Mouse (Mus musculus) hindbrain, embryonic 11.5 days (tissue): Measurements from ENCODE around the gene Gpr179. TPM values are rescaled to one million over a fixed set of nuclear protein-coding genes. Genes with fewer than 3 reads are reported as not detected.

Experiments used
- ATAC-seq: fragments of 200-750 bp; cut with Nextera tagmentation; 2 replicates; pipeline ENCODE4 v1.8.0; 2017; ENCODE audit warnings: mild to moderate bottlenecking, moderate TSS enrichment, moderate library complexity; ENCODE audit not compliant: low FRiP score
- DNase-seq: peaks from one replicate; pipeline ENCODE4 v3.0.0-alpha.2; 2015; ENCODE audit warnings: low spot score
- H3K27ac ChIP-seq: fragments of 300-500 bp; sonication (generic); 2 replicates; pipeline ENCODE4 v1.5.1; 2014; ENCODE audit warnings: mild to moderate bottlenecking, low read depth, low read length
- H3K27me3 ChIP-seq: fragments of 300-500 bp; sonication (generic); 2 replicates; pipeline ENCODE4 v1.6.1; 2014; ENCODE audit warnings: mild to moderate bottlenecking, low read length, moderate library complexity, mixed read lengths; ENCODE audit not compliant: control insufficient read depth, insufficient read depth
- H3K36me3 ChIP-seq: fragments of 300-500 bp; sonication (generic); 2 replicates; pipeline ENCODE4 v1.6.1; 2014; ENCODE audit warnings: mild to moderate bottlenecking, low read length, moderate library complexity, mixed read lengths; ENCODE audit not compliant: control insufficient read depth, insufficient read depth
- H3K4me1 ChIP-seq: fragments of 300-500 bp; sonication (generic); replicated peaks from 2 replicates; pipeline ENCODE4 v1.6.1; 2014; ENCODE audit warnings: low read length, mixed read lengths; ENCODE audit not compliant: control insufficient read depth, insufficient read depth
- H3K4me2 ChIP-seq: fragments of 300-500 bp; sonication (generic); replicated peaks from 2 replicates; pipeline ENCODE4 v1.6.1; 2014; ENCODE audit warnings: mild to moderate bottlenecking, low read depth, low read length
- H3K4me3 ChIP-seq: fragments of 300-500 bp; sonication (generic); 2 replicates; pipeline ENCODE4 v1.5.1; 2014; ENCODE audit warnings: low read depth, low read length
- H3K9ac ChIP-seq: fragments of 300-500 bp; sonication (generic); 2 replicates; pipeline ENCODE4 v1.6.1; 2014; ENCODE audit warnings: low read depth, low read length
- H3K9me3 ChIP-seq: fragments of 300-500 bp; sonication (generic); 2 replicates; pipeline ENCODE4 v1.6.1; 2016; ENCODE audit warnings: low read length; ENCODE audit not compliant: control insufficient read depth
- WGBS: fragments of 180-500 bp; shearing (Covaris S2); extraction: QIAGEN DNeasy Blood & Tissue Kit; methylation state at CpG from one replicate; pipeline ENCODE4 v1.1.7; 2014; 5-methylcytosine and 5-hydroxymethylcytosine counted together
- polyA plus RNA-seq: library from polyadenylated mRNA; unstranded; fragments of >200 nt; fragmentation: Nextera tagmentation; extraction: Ambion mirVana; gene quantifications from 2 replicates; pipeline ENCODE4 v1.2.1, GENCODE M21; 2014

Gene Gpr179
- polyA plus RNA-seq, 1 experiment from 2014 or later: not detected

GRCm38 (mm10) chr11:97383764-97384163 is 31.9 kb upstream of the Gpr179 start:
- Histone ChIP-seq H3K36me3 (peaks cover 3% of the 10 kb centered on the region; the same call in 1 of the 2 replicates), H3K4me1 (no peaks in the 10 kb centered on the region), H3K9ac (no peak overlapping the region), H3K4me3 (no peak overlapping the region), H3K27me3 (no peaks in the 10 kb centered on the region), H3K9me3 (no peaks in the 10 kb centered on the region), H3K27ac (no peak overlapping the region), H3K4me2 (no peak overlapping the region)
- ATAC-seq (no peak), DNase-seq (no peak)
- WGBS: 78% methylated on average over 2 of the region's 2 CpGs

- WGBS: 93% methylated on average over 2 of the region's 2 CpGs
- ATAC-seq: no peak
Observed at GRCm38 (mm10) chr11:97383017-97383416, 31.1 kb upstream of the Gpr179 start.

GRCm38 (mm10) chr11:97380036-97380435 is 28.2 kb upstream of the Gpr179 start:
- Histone ChIP-seq H3K36me3 (peaks cover 5% of the 10 kb centered on the region; the same call in 1 of the 2 replicates), H3K27ac (no peak overlapping the region), H3K9me3 (no peaks in the 10 kb centered on the region), H3K4me2 (no peak overlapping the region), H3K4me3 (no peak overlapping the region), H3K9ac (no peak overlapping the region), H3K27me3 (no peaks in the 10 kb centered on the region), H3K4me1 (no peaks in the 10 kb centered on the region)
- DNase-seq (no peak), ATAC-seq (no peak)
- 86% methylated on average over 3 of the region's 3 CpGs for WGBS

More at GRCm38 (mm10) chr11:97383017-97383416, 31.1 kb upstream of the Gpr179 start:
- no peak overlapping the region for H3K9ac ChIP-seq
- DNase-seq: no peak
- H3K36me3 ChIP-seq: peaks cover 5% of the 10 kb centered on the region; the same call in 1 of the 2 replicates
- no peak overlapping the region for H3K4me2 ChIP-seq
- H3K27me3 ChIP-seq: no peaks in the 10 kb centered on the region
- no peak overlapping the region for H3K4me3 ChIP-seq
- no peaks in the 10 kb centered on the region for H3K4me1 ChIP-seq
- no peaks in the 10 kb centered on the region for H3K9me3 ChIP-seq
- no peak overlapping the region for H3K27ac ChIP-seq

DNA sequence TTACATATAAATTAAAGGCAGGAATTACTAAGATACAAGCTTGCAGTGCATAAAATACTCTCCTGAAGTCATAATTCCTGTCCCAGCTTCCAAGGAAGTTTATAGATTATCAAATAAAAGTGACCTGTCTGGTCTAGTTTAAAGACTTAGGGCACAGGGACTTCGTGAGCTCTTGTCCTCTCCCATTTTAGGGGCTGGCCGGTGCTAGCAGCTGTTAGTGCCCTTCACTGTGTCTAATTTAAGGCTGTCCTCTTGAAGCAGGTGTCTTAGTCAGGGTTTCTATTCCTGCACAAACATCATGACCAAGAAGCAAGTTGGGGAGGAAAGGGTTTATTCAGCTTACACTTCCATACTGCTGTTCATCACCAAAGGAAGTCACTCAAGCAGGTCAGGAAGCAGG is 21.5 kb upstream of the Gpr179 start:
- no peaks in the 10 kb centered on the region for H3K36me3 ChIP-seq
- DNase-seq: no peak

DNA sequence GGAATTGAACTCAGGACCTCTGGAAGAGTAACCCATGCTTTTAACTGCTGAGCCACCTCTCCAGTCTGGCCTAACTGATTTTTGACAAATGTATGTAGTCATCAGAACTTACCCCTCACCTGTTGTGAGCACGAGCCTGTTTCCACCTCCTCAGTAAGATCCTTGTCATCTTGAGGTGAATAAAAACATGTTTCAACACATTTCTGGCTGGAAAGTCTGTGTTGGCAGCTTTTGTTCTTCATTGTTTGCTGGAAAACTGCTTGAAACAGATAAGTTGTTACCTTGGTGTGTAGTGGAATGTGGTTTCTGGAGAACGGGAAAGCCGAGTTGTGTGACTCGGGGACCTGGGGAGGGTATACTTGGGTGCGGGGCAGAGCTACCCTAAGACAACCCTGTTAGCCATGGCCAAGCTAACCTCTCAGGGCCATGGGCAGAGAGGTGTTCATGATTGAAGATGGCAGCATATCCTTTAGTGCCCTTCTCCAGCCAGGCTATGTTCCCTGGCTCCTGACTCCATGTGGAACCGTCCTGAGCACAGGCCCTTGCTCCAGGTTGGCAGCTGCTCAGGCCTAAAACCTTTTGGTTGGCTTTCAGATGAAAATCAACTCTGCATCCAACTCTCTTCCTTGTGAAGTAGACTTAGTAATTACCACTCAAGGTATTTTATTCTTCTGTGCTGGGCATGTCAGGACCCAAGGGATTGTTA is 20.4 kb upstream of the Gpr179 start:
- no peak for ATAC-seq
- Histone ChIP-seq H3K4me2 (no peak overlapping the region), H3K9ac (no peak overlapping the region), H3K27ac (no peak overlapping the region), H3K4me1 (no peaks in the 10 kb centered on the region), H3K4me3 (no peak overlapping the region), H3K9me3 (no peaks in the 10 kb centered on the region), H3K36me3 (no peaks in the 10 kb centered on the region), H3K27me3 (no peaks in the 10 kb centered on the region)
- DNase-seq: no peak
- WGBS: 91% methylated on average over 6 of the region's 6 CpGs

More for the DNA sequence above, 21.5 kb upstream of the Gpr179 start:
- Histone ChIP-seq H3K27ac (no peak overlapping the region), H3K9me3 (no peaks in the 10 kb centered on the region), H3K27me3 (no peaks in the 10 kb centered on the region), H3K9ac (no peak overlapping the region), H3K4me3 (no peak overlapping the region), H3K4me1 (no peaks in the 10 kb centered on the region), H3K4me2 (no peak overlapping the region)
- no peak for ATAC-seq
- 89% methylated on average over 2 of the region's 2 CpGs for WGBS

DNA sequence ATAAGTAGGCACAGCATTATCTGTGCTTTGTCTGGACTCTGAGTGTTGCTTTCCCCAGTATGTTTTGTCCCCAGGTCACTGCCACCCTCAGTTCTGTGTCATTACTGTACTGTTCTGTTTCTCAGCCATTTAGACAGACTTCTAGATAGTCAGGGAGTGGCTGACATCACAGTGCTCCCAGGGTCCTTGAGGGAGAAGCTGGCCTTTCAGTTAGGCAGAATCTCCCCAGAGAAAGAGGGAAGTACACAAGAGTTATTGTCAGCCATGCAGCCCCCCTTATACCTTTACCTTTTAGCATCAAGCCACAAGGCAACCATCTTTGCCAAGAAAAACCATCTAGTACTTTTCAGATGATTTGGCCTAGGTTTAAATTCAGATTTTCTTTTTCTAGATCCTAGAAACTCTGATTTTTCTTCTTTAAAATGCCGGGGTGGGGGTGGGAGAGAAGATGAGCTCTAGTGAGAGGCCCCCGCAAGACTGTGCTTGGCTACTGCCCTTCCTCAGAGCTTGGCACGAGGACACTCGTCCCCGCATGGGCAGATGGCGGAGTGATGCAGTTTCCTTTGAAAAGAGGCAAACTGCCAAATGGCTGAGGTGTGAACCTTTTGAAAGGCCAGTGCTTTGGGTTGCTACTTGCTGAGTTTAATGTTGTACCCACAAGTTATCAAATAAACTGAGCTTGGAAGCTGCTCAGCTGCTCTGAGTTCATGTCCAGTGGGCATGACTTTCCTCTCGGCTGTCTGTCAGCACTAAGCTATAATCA is 18.6 kb upstream of the Gpr179 start:
- no peaks in the 10 kb centered on the region for H3K27me3 ChIP-seq
- 0 out of 2 replicates have a peak, but pooled peaks cover under 1% of the 10 kb centered on the region for H3K4me1 ChIP-seq
- no peak for DNase-seq
- H3K4me3 ChIP-seq: no peak overlapping the region
- H3K4me2 ChIP-seq: no peak overlapping the region
- H3K27ac ChIP-seq: no peak overlapping the region
- no peak overlapping the region for H3K9ac ChIP-seq
- no peaks in the 10 kb centered on the region for H3K9me3 ChIP-seq
- ATAC-seq: no peak
- 87% methylated on average over 7 of the region's 7 CpGs for WGBS
- H3K36me3 ChIP-seq: no peaks in the 10 kb centered on the region

GRCm38 (mm10) chr11:97368501-97368900 is 16.6 kb upstream of the Gpr179 start:
- ATAC-seq (no peak), DNase-seq (no peak)
- Histone ChIP-seq H3K4me2 (no peak overlapping the region), H3K4me1 (peaks cover 7% of the 10 kb centered on the region; the same call in 1 of the 2 replicates), H3K36me3 (no peaks in the 10 kb centered on the region), H3K27me3 (no peaks in the 10 kb centered on the region), H3K4me3 (no peak overlapping the region), H3K27ac (no peak overlapping the region), H3K9me3 (no peaks in the 10 kb centered on the region), H3K9ac (no peak overlapping the region)
- 90% methylated on average over 5 of the region's 5 CpGs for WGBS

- H3K4me1 ChIP-seq: peaks cover 10% of the 10 kb centered on the region; the same call in 1 of the 2 replicates
- H3K36me3 ChIP-seq: no peaks in the 10 kb centered on the region
- no peaks in the 10 kb centered on the region for H3K27me3 ChIP-seq
- no peaks in the 10 kb centered on the region for H3K9me3 ChIP-seq
- no peak overlapping the region for H3K27ac ChIP-seq
- WGBS: 90% methylated on average over 1 of the region's 1 CpGs
- ATAC-seq (no peak), DNase-seq (no peak)
- H3K9ac ChIP-seq: no peak overlapping the region
- H3K4me2 ChIP-seq: peak overlapping the region; percentile 90; the same call in 1 of the 2 replicates
- 0 out of 2 replicates have a peak overlapping the region, but pooled peaks have one; percentile 5 for H3K4me3 ChIP-seq
Observed at GRCm38 (mm10) chr11:97365556-97365955, 13.7 kb upstream of the Gpr179 start.
